Mouse (Mus musculus): ENCODE data around the gene Snx29.
A peak's percentile ranks its signal among the peaks of the same experiment; 100 is the strongest.

Snx29 gene

DNA sequence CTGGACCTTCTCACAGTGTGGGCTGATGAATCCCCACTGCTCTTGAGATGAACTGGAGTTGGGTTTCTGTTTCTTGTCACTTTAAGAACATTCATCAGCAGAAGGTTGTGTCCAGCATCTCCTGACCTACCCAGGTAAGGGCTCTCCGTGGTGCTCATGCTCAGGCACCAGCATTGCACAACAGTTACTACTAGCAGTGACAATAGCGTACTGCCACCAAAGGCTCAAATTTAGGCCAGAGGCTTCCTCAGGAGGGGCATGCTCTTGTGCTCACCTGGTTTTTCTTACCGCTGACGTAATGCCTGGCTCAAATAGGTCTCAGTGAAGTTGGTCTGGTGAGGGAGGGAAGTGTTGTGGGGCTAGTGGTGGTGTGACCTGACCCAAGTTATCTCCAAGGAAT lies 132.2 kb downstream of the Snx29 start:
- no peak for DNase-seq

GRCm38 (mm10) chr16:11455545-11456140 lies 132.9 kb downstream of the Snx29 start:
- DNase-seq, result no peak

- peak; percentile 56 for DNase-seq
These were observed 133.5 kb downstream of the Snx29 start for GRCm38 (mm10) chr16:11456141-11456645.

- no peak for DNase-seq
These were observed 134.4 kb downstream of the Snx29 start for GRCm38 (mm10) chr16:11457136-11457535.

DNA sequence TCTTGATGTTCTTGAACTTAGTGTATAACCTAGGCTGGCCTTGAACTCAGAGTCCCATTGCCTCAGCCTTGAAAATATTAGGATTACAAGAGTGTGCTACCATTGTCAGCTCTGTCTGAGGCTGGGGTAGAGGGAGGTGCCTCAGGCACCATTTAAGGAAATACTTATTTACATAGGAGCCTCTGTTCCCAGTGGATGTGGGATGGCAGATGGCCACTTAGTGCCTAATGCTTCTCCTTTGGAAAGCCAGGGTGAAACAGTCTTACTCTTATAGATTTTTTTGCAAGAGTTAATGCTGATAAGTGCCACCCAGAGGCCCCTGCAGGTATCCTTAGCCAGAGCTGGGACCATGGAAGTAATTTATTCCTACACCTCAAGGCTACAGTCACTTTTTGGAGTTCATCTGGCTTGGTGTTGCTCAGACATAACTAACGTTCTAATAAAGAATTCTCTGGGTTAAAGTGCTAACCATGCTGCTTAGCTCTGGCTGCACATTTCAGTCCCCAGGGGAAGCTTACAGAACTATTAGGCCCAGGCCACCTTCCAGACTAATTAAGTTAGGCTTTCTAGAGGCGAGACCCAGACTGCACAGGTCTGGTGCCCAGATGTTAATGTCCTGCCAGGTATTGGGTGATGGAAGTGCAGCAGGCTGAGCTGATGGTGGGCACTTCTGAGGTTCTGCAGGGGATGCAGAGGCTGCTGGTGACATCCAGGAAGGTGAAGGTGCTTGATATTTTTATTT lies 135.1 kb downstream of the Snx29 start:
- no peak for DNase-seq

DNA sequence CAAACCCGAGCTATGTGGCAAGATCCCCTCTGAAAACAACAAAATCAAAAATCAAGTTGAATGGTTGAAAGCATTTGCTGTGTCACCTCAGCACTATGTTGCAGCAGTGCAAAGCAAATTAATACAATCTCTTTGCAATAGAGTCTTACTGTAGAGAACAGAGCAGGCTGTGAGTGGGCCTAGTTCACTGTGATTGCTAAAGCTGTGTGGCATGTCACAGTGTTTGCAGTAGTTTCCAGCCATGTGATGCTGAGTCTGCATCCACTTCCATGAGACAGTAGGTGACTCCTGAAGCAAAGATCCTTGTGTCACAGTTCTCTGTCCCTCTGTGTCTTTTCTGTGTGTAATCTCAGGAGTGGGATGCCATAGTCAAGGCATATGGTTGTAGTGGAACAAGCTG lies 137.5 kb downstream of the Snx29 start:
- DNase-seq, result peak; percentile 40

- peak; percentile 86 for DNase-seq
These were observed 138.9 kb downstream of the Snx29 start for GRCm38 (mm10) chr16:11461612-11462011.

GRCm38 (mm10) chr16:11468533-11469179 lies 145.9 kb downstream of the Snx29 start:
- DNase-seq, result peak; percentile 71

- no peak for DNase-seq
These were observed 146.8 kb downstream of the Snx29 start for GRCm38 (mm10) chr16:11469491-11469890.

- no peak for DNase-seq
These were observed 148.5 kb downstream of the Snx29 start for GRCm38 (mm10) chr16:11471246-11471645.

GRCm38 (mm10) chr16:11472852-11473251 lies 150.1 kb downstream of the Snx29 start:
- DNase-seq, result no peak

DNA sequence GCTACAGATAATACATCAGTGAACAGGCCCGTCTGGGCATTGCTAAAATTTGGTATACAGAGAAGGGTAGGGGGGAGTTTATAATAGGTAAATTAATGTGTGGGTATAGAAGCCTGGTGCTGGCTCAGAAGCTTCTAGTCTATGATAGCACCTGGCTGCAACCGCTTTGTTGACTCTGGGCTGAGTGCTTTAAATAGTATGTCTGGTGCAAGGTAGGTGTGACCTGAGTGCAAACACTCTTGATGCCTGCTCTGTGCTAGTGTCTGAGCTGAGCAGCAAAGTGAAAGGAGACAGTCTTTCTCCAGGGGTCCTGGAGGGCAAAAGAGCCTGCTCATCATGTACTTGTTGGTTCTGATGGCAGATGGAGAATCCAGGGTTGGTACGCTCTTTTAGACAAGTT lies 150.8 kb downstream of the Snx29 start:
- no peak for DNase-seq

DNA sequence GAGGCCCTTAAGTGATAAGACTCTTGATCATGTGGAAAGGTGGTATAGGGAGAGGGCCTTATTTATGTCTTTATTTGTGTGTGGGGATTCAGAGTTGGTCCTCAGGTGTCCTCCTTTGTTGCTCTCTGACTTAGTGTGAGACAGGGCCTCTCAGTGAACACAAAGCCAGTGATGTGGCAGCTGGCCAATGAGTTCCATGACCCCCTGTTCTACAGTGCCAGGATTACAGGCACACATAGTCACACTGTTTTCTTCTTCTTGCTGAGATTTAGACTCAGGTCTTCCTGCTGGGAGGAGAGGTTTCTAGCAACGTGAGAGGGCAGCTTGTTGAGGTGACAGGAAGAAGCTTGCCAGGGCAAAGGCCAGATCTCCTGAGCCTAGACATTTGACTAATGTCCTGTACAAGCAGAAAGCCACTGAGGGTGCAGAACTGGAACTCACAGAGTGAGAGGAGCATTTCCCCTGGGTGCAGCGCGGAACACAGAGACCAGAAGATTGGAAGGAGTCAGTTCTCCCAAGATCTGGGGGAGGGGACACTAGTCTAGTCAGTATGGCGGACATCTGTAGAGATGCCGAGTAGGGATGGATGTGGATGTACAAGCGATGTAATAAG lies 151.3 kb downstream of the Snx29 start:
- DNase-seq, result no peak

GRCm38 (mm10) chr16:11475137-11475943 lies 152.6 kb downstream of the Snx29 start:
- DNase-seq, result no peak

- no peak for DNase-seq
These were observed 153.6 kb downstream of the Snx29 start for GRCm38 (mm10) chr16:11476314-11476713.

- DNase-seq, result no peak
These were observed 154.3 kb downstream of the Snx29 start for GRCm38 (mm10) chr16:11476968-11477367.

GRCm38 (mm10) chr16:11477591-11477990 lies 154.9 kb downstream of the Snx29 start:
- DNase-seq, result no peak

DNA sequence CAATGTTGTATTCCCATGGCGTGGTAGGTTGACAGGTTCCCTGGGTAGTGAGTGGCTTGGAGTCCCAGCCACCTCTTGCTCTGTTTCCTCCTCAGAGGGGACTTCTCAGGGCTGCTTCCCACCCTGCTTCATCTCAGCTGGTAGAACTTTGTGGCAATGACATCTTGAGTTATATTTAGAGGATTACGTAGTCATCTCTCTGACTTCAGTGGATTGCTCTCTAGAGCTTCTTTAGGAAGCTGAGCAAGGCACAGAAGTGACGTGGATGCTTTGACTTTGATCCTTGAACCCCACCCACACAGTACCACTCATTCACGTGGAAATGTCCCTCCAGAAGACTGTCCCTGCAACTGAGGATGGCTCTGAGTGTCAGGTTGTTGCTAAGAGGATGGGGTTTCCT lies 156.9 kb downstream of the Snx29 start:
- DNase-seq, result no peak

- DNase-seq, result no peak
These were observed 159.5 kb downstream of the Snx29 start for GRCm38 (mm10) chr16:11482189-11482588.

- DNase-seq, result peak; percentile 17
These were observed 172.2 kb downstream of the Snx29 start for GRCm38 (mm10) chr16:11494895-11495294.

DNA sequence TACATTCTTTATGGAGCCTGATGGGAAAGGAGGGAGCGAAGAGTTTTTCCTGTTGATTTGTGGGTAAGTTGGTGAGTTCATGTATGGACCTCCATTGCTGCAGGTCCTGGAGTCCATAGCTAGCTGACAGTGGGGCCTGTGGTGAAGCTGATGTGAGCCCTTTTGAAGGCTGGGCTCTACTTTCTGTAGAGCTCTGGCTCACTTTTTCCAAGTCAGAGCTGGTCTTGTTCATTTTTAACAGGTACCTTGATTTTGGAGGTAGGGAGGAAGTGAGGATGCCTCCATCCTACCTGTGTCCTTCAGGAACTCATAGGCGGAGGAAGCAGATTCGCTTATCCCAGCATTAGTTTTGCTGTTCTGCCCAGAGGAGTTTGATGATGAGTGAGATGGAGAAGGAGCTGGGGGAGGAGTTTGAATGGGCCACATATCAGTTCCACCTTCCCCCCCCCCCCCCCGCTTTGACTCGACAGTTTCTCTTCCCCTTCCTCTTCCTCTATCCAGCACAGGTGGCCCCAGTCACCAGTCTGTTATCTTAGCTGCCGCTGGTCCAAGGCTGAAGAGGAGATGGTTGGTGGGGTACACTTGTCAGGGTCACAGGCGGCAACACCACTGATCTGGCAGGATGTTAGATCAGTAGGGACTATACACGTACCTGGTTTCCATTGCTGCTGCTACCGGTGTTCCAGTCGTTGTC lies 173.4 kb downstream of the Snx29 start:
- no peak for DNase-seq

DNA sequence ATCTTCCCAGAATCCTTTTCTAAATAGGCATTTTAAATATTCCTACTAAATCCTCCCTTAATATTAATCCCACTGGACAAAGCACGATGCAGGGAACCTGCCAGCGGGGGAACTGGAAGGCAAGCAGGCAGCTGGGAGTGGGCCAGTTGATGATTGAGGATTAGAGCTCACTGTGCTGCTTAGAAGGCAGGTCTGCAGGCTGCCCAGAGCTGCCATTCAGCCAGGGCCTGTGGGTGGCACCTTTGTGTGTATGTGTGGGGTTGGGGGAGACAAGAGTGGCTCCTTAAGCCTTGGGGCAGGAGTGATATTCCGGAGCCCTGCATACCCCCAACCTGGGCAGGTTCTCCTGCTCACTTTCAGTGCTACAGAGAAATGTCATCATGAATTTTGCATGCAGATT lies 174.0 kb downstream of the Snx29 start:
- no peak for DNase-seq
